Mouse (Mus musculus) hindbrain, embryonic 10.5 days (tissue): Measurements from ENCODE around the gene Grik4. TPM values are rescaled to one million over a fixed set of nuclear protein-coding genes. Genes with fewer than 3 reads are reported as not detected.
A peak's percentile ranks its signal among the peaks of the same experiment; 100 is the strongest.

Source experiments
- DNase-seq: peaks from one replicate; pipeline ENCODE4 v3.0.0-alpha.2; 2017; ENCODE audit warnings: low spot score
- H3K27ac ChIP-seq: fragments of 300-500 bp; sonication (generic); 2 replicates; pipeline ENCODE4 v1.5.1; 2016; ENCODE audit warnings: mild to moderate bottlenecking, moderate library complexity
- H3K27me3 ChIP-seq: fragments of 300-500 bp; sonication (generic); 2 replicates; pipeline ENCODE4 v1.6.1; 2016; ENCODE audit warnings: mild to moderate bottlenecking; ENCODE audit not compliant: poor library complexity, insufficient read depth, severe bottlenecking
- H3K36me3 ChIP-seq: fragments of 300-500 bp; sonication (generic); 2 replicates; pipeline ENCODE4 v1.6.1; 2016; ENCODE audit warnings: mild to moderate bottlenecking, moderate library complexity
- H3K4me1 ChIP-seq: fragments of 300-500 bp; sonication (generic); replicated peaks from 2 replicates; pipeline ENCODE4 v1.6.1; 2016; ENCODE audit warnings: mild to moderate bottlenecking
- H3K4me3 ChIP-seq: fragments of 300-500 bp; sonication (generic); 2 replicates; pipeline ENCODE4 v1.5.1; 2016; ENCODE audit warnings: mild to moderate bottlenecking, moderate library complexity
- H3K9me3 ChIP-seq: fragments of 300-500 bp; sonication (generic); 2 replicates; pipeline ENCODE4 v1.6.1; 2016; ENCODE audit warnings: mild to moderate bottlenecking, moderate library complexity
- WGBS: fragments of 180-500 bp; shearing (Covaris S2); methylation state at CpG from one replicate; pipeline ENCODE4 v1.1.7; 2016; 5-methylcytosine and 5-hydroxymethylcytosine counted together
- polyA plus RNA-seq: library from polyadenylated mRNA; unstranded; fragments of >200 nt; fragmentation: Nextera tagmentation; extraction: Ambion mirVana; gene quantifications from 2 replicates; pipeline ENCODE4 v1.2.1, GENCODE M21; 2016

Grik4 gene
- polyA plus RNA-seq, 1 experiment from 2014 or later, result 2.9 TPM

GRCm38 (mm10) chr9:42544521-42544920 is 399.8 kb downstream of the Grik4 start:
- Histone ChIP-seq H3K4me3 (no peak overlapping the region), H3K4me1 (peaks cover 12% of the 10 kb centered on the region; the same call in 1 of the 2 replicates), H3K36me3 (no peaks in the 10 kb centered on the region), H3K27ac (no peak overlapping the region), H3K27me3 (peaks cover 6% of the 10 kb centered on the region; the same call in 1 of the 2 replicates), H3K9me3 (no peaks in the 10 kb centered on the region)
- no peak for DNase-seq
- 73% methylated on average over 10 of the region's 10 CpGs for WGBS

GRCm38 (mm10) chr9:42533491-42533890 is 410.8 kb downstream of the Grik4 start:
- no peak overlapping the region for H3K4me3 ChIP-seq
- WGBS, result 83% methylated on average over 8 of the region's 8 CpGs
- no peaks in the 10 kb centered on the region for H3K9me3 ChIP-seq
- H3K27me3 ChIP-seq, result no peaks in the 10 kb centered on the region
- DNase-seq, result no peak
- peaks cover 37% of the 10 kb centered on the region for H3K4me1 ChIP-seq
- H3K27ac ChIP-seq, result no peak overlapping the region
- H3K36me3 ChIP-seq, result no peaks in the 10 kb centered on the region

- Histone ChIP-seq H3K4me1 (peaks cover 37% of the 10 kb centered on the region), H3K27me3 (no peaks in the 10 kb centered on the region), H3K27ac (0 out of 2 replicates have a peak overlapping the region, but pooled peaks have one; percentile 56), H3K4me3 (no peak overlapping the region), H3K36me3 (no peaks in the 10 kb centered on the region), H3K9me3 (no peaks in the 10 kb centered on the region)
- DNase-seq, result no peak
- 40% methylated on average over 6 of the region's 6 CpGs for WGBS
Observed at GRCm38 (mm10) chr9:42533041-42533440, 411.3 kb downstream of the Grik4 start.

- Histone ChIP-seq H3K9me3 (no peaks in the 10 kb centered on the region), H3K4me3 (no peak overlapping the region), H3K4me1 (peaks cover 42% of the 10 kb centered on the region), H3K36me3 (no peaks in the 10 kb centered on the region), H3K27me3 (no peaks in the 10 kb centered on the region), H3K27ac (0 out of 2 replicates have a peak overlapping the region, but pooled peaks have one; percentile 56)
- 56% methylated on average over 3 of the region's 3 CpGs for WGBS
- no peak for DNase-seq
Observed at GRCm38 (mm10) chr9:42531951-42532350, 412.3 kb downstream of the Grik4 start.

GRCm38 (mm10) chr9:42530221-42531152 is 413.8 kb downstream of the Grik4 start:
- Histone ChIP-seq H3K27me3 (no peaks in the 10 kb centered on the region), H3K4me3 (no peak overlapping the region), H3K9me3 (no peaks in the 10 kb centered on the region), H3K36me3 (no peaks in the 10 kb centered on the region), H3K27ac (peak overlapping the region; percentile 68), H3K4me1 (peaks cover 42% of the 10 kb centered on the region)
- DNase-seq, result peak; percentile 25
- WGBS, result 71% methylated on average over 7 of the region's 7 CpGs

GRCm38 (mm10) chr9:42520587-42521084 is 423.7 kb downstream of the Grik4 start:
- H3K4me3 ChIP-seq, result peak overlapping the region; percentile 55
- peak; percentile 48 for DNase-seq
- no peaks in the 10 kb centered on the region for H3K9me3 ChIP-seq
- H3K4me1 ChIP-seq, result peaks cover 16% of the 10 kb centered on the region
- no peaks in the 10 kb centered on the region for H3K36me3 ChIP-seq
- 2% methylated on average over 36 of the region's 36 CpGs for WGBS
- peak overlapping the region; percentile 79 for H3K27ac ChIP-seq
- H3K27me3 ChIP-seq, result peaks cover 40% of the 10 kb centered on the region

GRCm38 (mm10) chr9:42518163-42518562 is 426.1 kb downstream of the Grik4 start:
- H3K27ac ChIP-seq, result no peak overlapping the region

GRCm38 (mm10) chr9:42513159-42513558 is 431.1 kb downstream of the Grik4 start:
- Histone ChIP-seq H3K27me3 (no peaks in the 10 kb centered on the region), H3K27ac (no peak overlapping the region), H3K4me3 (no peak overlapping the region), H3K36me3 (no peaks in the 10 kb centered on the region), H3K9me3 (no peaks in the 10 kb centered on the region), H3K4me1 (peaks cover 15% of the 10 kb centered on the region)
- 61% methylated on average over 5 of the region's 5 CpGs for WGBS
- no peak for DNase-seq

More at GRCm38 (mm10) chr9:42518163-42518562, 426.1 kb downstream of the Grik4 start:
- H3K9me3 ChIP-seq, result no peaks in the 10 kb centered on the region
- no peaks in the 10 kb centered on the region for H3K36me3 ChIP-seq
- no peak for DNase-seq
- WGBS, result 71% methylated on average over 14 of the region's 14 CpGs
- peaks cover 37% of the 10 kb centered on the region for H3K27me3 ChIP-seq
- H3K4me3 ChIP-seq, result no peak overlapping the region
- peaks cover 21% of the 10 kb centered on the region for H3K4me1 ChIP-seq

- Histone ChIP-seq H3K36me3 (no peaks in the 10 kb centered on the region), H3K9me3 (no peaks in the 10 kb centered on the region), H3K4me3 (no peak overlapping the region), H3K27me3 (no peaks in the 10 kb centered on the region), H3K4me1 (peaks cover 10% of the 10 kb centered on the region), H3K27ac (no peak overlapping the region)
- 77% methylated on average over 4 of the region's 4 CpGs for WGBS
- DNase-seq, result no peak
Observed at GRCm38 (mm10) chr9:42512312-42512711, 432.0 kb downstream of the Grik4 start.

- WGBS, result 83% methylated on average over 7 of the region's 7 CpGs
- H3K27me3 ChIP-seq, result no peaks in the 10 kb centered on the region
- no peak overlapping the region for H3K4me3 ChIP-seq
- H3K27ac ChIP-seq, result no peak overlapping the region
- no peak for DNase-seq
- no peaks in the 10 kb centered on the region for H3K36me3 ChIP-seq
- H3K9me3 ChIP-seq, result no peaks in the 10 kb centered on the region
- H3K4me1 ChIP-seq, result peaks cover 8% of the 10 kb centered on the region
Observed at GRCm38 (mm10) chr9:42508235-42508634, 436.1 kb downstream of the Grik4 start.

- H3K4me3 ChIP-seq, result no peak within 1 kb of the TSS
- WGBS, result 93% methylated on average over 6 of the region's 6 CpGs
- DNase-seq, result no peak
- H3K27ac ChIP-seq, result no peak within 1 kb of the TSS
- H3K4me1 ChIP-seq, result 0 out of 2 replicates have a peak, but pooled peaks cover 3% of the 10 kb centered on the region
- H3K27me3 ChIP-seq, result no peaks in the 10 kb centered on the region
- no peaks in the 10 kb centered on the region for H3K36me3 ChIP-seq
- no peaks in the 10 kb centered on the region for H3K9me3 ChIP-seq
Observed at GRCm38 (mm10) chr9:42507709-42508108, 436.6 kb downstream of the Grik4 start, which contains the start of gene Tbcel. Tbcel (minus strand) TSS chr9:42507809.

- 0 out of 2 replicates have a peak, but pooled peaks cover 3% of the 10 kb centered on the region for H3K4me1 ChIP-seq
- no peak overlapping the region for H3K4me3 ChIP-seq
- H3K36me3 ChIP-seq, result no peaks in the 10 kb centered on the region
- no peak overlapping the region for H3K27ac ChIP-seq
- no peak for DNase-seq
- WGBS, result 68% methylated on average over 1 of the region's 1 CpGs
- no peaks in the 10 kb centered on the region for H3K9me3 ChIP-seq
- H3K27me3 ChIP-seq, result no peaks in the 10 kb centered on the region
Observed at GRCm38 (mm10) chr9:42507022-42507421, 437.3 kb downstream of the Grik4 start.

- WGBS, result 83% methylated on average over 3 of the region's 3 CpGs
- no peaks in the 10 kb centered on the region for H3K27me3 ChIP-seq
- no peaks in the 10 kb centered on the region for H3K9me3 ChIP-seq
- H3K4me1 ChIP-seq, result 0 out of 2 replicates have a peak, but pooled peaks cover 3% of the 10 kb centered on the region
- H3K27ac ChIP-seq, result no peak overlapping the region
- DNase-seq, result no peak
- no peaks in the 10 kb centered on the region for H3K36me3 ChIP-seq
- H3K4me3 ChIP-seq, result no peak overlapping the region
Observed at GRCm38 (mm10) chr9:42504971-42505510, 439.3 kb downstream of the Grik4 start.
